Mouse (Mus musculus): ENCODE results near the gene Tex48. TPM values are rescaled to one million over a fixed set of nuclear protein-coding genes. Genes with fewer than 3 reads are reported as not detected.

Tex48 gene
- polyA plus RNA-seq, 1 experiment = not detected

GRCm38 (mm10) chr4:63570208-63570781, 51.9 kb downstream of the Tex48 start:
- Histone ChIP-seq H3K36me3 (ENCODE audit: control insufficient read depth, insufficient read depth) (peaks cover 57% of the 10 kb centered on the region), H3K79me2 (ENCODE audit: control insufficient read depth, insufficient read depth) (no peaks in the 10 kb centered on the region), H3K4me2 (ENCODE audit: low read depth) (no peak overlapping the region), H3K27me3 (ENCODE audit: control insufficient read depth, insufficient read depth, insufficient read length) (no peaks in the 10 kb centered on the region), H3K4me3 (no peak overlapping the region), H3ac (ENCODE audit: control insufficient read depth, insufficient read length) (no peak overlapping the region)
- TF ChIP-seq USF1 (IDR thresholded peaks at IDR 0.05; ENCODE audit: low read depth) (no peak), MYOG (IDR thresholded peaks at IDR 0.05; ENCODE audit: control insufficient read depth in 1 of 3, insufficient read depth in 1 of 3, insufficient read length in 2 of 3, low read depth in 2 of 3) (no peak), SRF (IDR thresholded peaks at IDR 0.05; ENCODE audit: control insufficient read depth, insufficient read length, low read depth) (no peak), CEBPB (IDR thresholded peaks at IDR 0.05; ENCODE audit: insufficient read depth, poor library complexity, severe bottlenecking) (no peak), TCF3 (IDR thresholded peaks at IDR 0.05; ENCODE audit: insufficient read length, low read depth) (no peak), E2F4 (IDR thresholded peaks at IDR 0.05; ENCODE audit: insufficient read depth) (no peak), MAX (IDR thresholded peaks at IDR 0.05; ENCODE audit: low read depth) (no peak), POLR2AphosphoS2 (IDR thresholded peaks at IDR 0.05; ENCODE audit: insufficient read length, low read depth) (no peak), TCF12 (IDR thresholded peaks at IDR 0.05; ENCODE audit: insufficient read depth, poor library complexity, severe bottlenecking) (no peak), REST (IDR thresholded peaks at IDR 0.05; ENCODE audit: insufficient read depth, insufficient read length) (no peak), POLR2A (IDR thresholded peaks at IDR 0.05; ENCODE audit: insufficient read length, low read depth) (no peak), MYOD1 (IDR thresholded peaks at IDR 0.05; ENCODE audit: control insufficient read depth in 1 of 3, insufficient read length in 2 of 3, low read depth in 2 of 3) (no peak)

GRCm38 (mm10) chr4:63569322-63569721, 52.9 kb downstream of the Tex48 start:
- no peak for TF ChIP-seq POLR2A (IDR thresholded peaks at IDR 0.05; ENCODE audit: insufficient read length, low read depth)
- no peak for TF ChIP-seq TCF12 (IDR thresholded peaks at IDR 0.05; ENCODE audit: insufficient read depth, poor library complexity, severe bottlenecking)
- TF ChIP-seq CEBPB (IDR thresholded peaks at IDR 0.05; ENCODE audit: insufficient read depth, poor library complexity, severe bottlenecking) = no peak
- TF ChIP-seq POLR2AphosphoS2 (IDR thresholded peaks at IDR 0.05; ENCODE audit: insufficient read length, low read depth) = no peak
- TF ChIP-seq REST (IDR thresholded peaks at IDR 0.05; ENCODE audit: insufficient read depth, insufficient read length) = no peak
- no peak for TF ChIP-seq USF1 (IDR thresholded peaks at IDR 0.05; ENCODE audit: low read depth)
- TF ChIP-seq MAX (IDR thresholded peaks at IDR 0.05; ENCODE audit: low read depth) = no peak
- no peak for TF ChIP-seq E2F4 (IDR thresholded peaks at IDR 0.05; ENCODE audit: insufficient read depth)
- no peak for TF ChIP-seq TCF3 (IDR thresholded peaks at IDR 0.05; ENCODE audit: insufficient read length, low read depth)
- peaks cover 1% of the 10 kb centered on the region for H3K79me2 ChIP-seq (ENCODE audit: control insufficient read depth, insufficient read depth)
- no peak overlapping the region for H3ac ChIP-seq (ENCODE audit: control insufficient read depth, insufficient read length)
- no peak overlapping the region for H3K4me3 ChIP-seq
- no peaks in the 10 kb centered on the region for H3K27me3 ChIP-seq (ENCODE audit: control insufficient read depth, insufficient read depth, insufficient read length)
- no peak overlapping the region for H3K4me2 ChIP-seq (ENCODE audit: low read depth)
- H3K36me3 ChIP-seq (ENCODE audit: control insufficient read depth, insufficient read depth) = peaks cover 63% of the 10 kb centered on the region

DNA sequence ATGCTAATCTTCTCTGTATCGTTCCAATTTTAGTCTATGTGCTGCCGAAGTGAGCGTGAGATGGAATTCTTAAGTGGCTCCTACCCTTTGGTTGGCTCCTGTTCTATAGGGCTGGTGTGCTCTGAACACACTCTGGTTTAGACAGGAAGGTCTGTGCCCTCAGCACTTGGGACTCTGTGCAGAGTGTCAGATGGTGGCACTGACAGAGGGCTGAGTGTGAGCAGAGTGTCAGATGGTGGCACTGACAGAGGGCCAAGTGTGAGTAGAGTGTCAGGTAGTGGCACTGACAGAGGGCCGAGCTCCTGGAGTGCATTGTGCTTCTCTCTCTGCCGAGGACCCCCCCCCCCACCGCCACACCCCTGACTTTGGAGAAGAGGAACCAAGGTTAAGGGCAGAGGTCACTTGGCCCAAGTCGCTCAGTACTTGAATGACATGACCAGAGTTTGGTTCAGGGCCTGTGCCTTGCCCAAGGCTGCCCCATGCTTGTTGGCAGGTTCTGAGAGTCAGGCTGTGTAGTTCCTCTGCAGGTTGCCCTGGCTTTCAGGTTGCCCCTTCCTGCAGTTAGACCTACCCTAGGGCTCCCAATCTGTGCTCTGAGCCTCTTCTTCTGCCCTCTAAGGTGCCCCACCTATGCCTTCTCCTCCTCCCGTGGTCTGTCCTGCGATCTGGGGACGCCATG, 54.4 kb downstream of the Tex48 start:
- no peak overlapping the region for H3K4me3 ChIP-seq
- no peak overlapping the region for H3K4me2 ChIP-seq (ENCODE audit: low read depth)
- no peak overlapping the region for H3ac ChIP-seq (ENCODE audit: control insufficient read depth, insufficient read length)
- H3K79me2 ChIP-seq (ENCODE audit: control insufficient read depth, insufficient read depth) = peaks cover 3% of the 10 kb centered on the region
- TF ChIP-seq E2F4 (IDR thresholded peaks at IDR 0.05; ENCODE audit: insufficient read depth) (no peak), TCF12 (IDR thresholded peaks at IDR 0.05; ENCODE audit: insufficient read depth, poor library complexity, severe bottlenecking) (no peak), MYOD1 (IDR thresholded peaks at IDR 0.05; ENCODE audit: control insufficient read depth in 1 of 3, insufficient read length in 2 of 3, low read depth in 2 of 3) (no peak), MAX (IDR thresholded peaks at IDR 0.05; ENCODE audit: low read depth) (no peak), SRF (IDR thresholded peaks at IDR 0.05; ENCODE audit: control insufficient read depth, insufficient read length, low read depth) (no peak), REST (IDR thresholded peaks at IDR 0.05; ENCODE audit: insufficient read depth, insufficient read length) (no peak), TCF3 (IDR thresholded peaks at IDR 0.05; ENCODE audit: insufficient read length, low read depth) (no peak), USF1 (IDR thresholded peaks at IDR 0.05; ENCODE audit: low read depth) (no peak), POLR2A (IDR thresholded peaks at IDR 0.05; ENCODE audit: insufficient read length, low read depth) (no peak), CEBPB (IDR thresholded peaks at IDR 0.05; ENCODE audit: insufficient read depth, poor library complexity, severe bottlenecking) (no peak), POLR2AphosphoS2 (IDR thresholded peaks at IDR 0.05; ENCODE audit: insufficient read length, low read depth) (no peak)
- H3K36me3 ChIP-seq (ENCODE audit: control insufficient read depth, insufficient read depth) = peaks cover 65% of the 10 kb centered on the region
- H3K27me3 ChIP-seq (ENCODE audit: control insufficient read depth, insufficient read depth, insufficient read length) = no peaks in the 10 kb centered on the region

DNA sequence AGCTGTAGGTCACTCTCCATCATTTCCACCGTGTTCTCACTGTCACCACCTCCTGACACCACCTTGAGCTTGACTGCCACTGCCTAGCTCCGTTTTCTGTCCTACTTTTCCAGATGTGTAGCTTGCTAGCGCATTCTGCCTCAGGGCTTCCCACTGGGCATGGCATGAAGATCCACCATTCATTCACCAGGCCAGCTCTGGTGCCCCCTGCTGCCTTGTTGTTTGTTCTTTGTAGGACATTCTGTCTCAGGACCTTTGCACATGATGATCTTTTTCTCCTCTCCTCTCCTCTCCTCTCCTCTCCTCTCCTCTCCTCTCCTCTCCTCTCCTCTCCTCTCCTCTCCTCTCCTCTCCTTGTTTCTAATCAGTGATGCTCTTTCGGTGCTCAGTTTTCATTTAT, 59.5 kb downstream of the Tex48 start:
- TF ChIP-seq POLR2AphosphoS2 (IDR thresholded peaks at IDR 0.05; ENCODE audit: insufficient read length, low read depth) (no peak), CEBPB (IDR thresholded peaks at IDR 0.05; ENCODE audit: insufficient read depth, poor library complexity, severe bottlenecking) (no peak), USF1 (IDR thresholded peaks at IDR 0.05; ENCODE audit: low read depth) (no peak), MYOD1 (IDR thresholded peaks at IDR 0.05; ENCODE audit: control insufficient read depth in 1 of 3, insufficient read length in 2 of 3, low read depth in 2 of 3) (no peak), MYOG (IDR thresholded peaks at IDR 0.05; ENCODE audit: control insufficient read depth in 1 of 3, insufficient read depth in 1 of 3, insufficient read length in 2 of 3, low read depth in 2 of 3) (no peak), SRF (IDR thresholded peaks at IDR 0.05; ENCODE audit: control insufficient read depth, insufficient read length, low read depth) (no peak), POLR2A (IDR thresholded peaks at IDR 0.05; ENCODE audit: insufficient read length, low read depth) (no peak), TCF3 (IDR thresholded peaks at IDR 0.05; ENCODE audit: insufficient read length, low read depth) (no peak), REST (IDR thresholded peaks at IDR 0.05; ENCODE audit: insufficient read depth, insufficient read length) (no peak), E2F4 (IDR thresholded peaks at IDR 0.05; ENCODE audit: insufficient read depth) (no peak), TCF12 (IDR thresholded peaks at IDR 0.05; ENCODE audit: insufficient read depth, poor library complexity, severe bottlenecking) (no peak), MAX (IDR thresholded peaks at IDR 0.05; ENCODE audit: low read depth) (no peak)
- no peaks in the 10 kb centered on the region for H3K27me3 ChIP-seq (ENCODE audit: control insufficient read depth, insufficient read depth, insufficient read length)
- H3K4me2 ChIP-seq (ENCODE audit: low read depth) = no peak overlapping the region
- no peak overlapping the region for H3K4me3 ChIP-seq
- no peak overlapping the region for H3ac ChIP-seq (ENCODE audit: control insufficient read depth, insufficient read length)
- H3K36me3 ChIP-seq (ENCODE audit: control insufficient read depth, insufficient read depth) = peaks cover 31% of the 10 kb centered on the region
- peaks cover 25% of the 10 kb centered on the region for H3K79me2 ChIP-seq (ENCODE audit: control insufficient read depth, insufficient read depth)

Data from myocyte (in vitro differentiated cells).